Mouse (Mus musculus): ENCODE measurements around the gene Gm20388. TPM values are rescaled to one million over a fixed set of nuclear protein-coding genes. Genes with fewer than 3 reads are reported as not detected.

The Gm20388 gene
- polyA plus RNA-seq, 1 experiment from 2014 or later, result 1.4 TPM

DNA sequence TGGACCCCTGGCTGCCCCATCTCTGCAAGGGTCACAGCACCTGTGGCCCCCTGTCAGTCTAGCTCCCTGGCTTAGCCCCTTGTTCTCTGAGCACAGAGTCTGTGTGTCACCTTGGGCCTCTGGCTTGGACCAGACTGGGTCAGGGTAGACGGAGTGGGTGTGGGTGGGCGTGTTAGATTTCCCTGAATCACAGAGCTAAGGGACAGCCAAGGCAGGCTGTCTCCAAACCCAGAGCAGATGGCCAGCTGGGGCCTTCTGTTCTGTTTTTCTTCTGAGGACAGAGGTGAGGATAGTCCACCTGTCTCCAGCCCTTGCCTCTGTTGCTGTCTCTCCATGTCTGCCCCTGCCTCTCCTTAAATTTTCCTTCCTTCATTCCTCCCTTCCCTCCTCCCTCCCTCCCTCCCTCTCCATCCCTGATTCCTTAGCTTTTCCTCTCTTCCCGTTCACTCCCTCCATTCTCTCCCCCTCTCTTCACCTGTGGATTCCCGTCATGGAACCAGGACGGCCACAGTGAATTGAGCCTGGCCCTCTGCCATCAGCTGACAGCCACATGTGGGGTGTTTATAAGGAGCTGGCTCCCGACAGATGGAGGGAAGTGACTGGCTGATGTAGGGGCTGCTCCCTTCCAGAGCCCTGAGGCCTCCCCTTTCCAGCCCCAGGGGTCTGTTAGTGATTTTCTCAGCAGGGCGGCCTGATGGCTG is 1852.5 kb downstream of the Gm20388 start:
- no peak overlapping the region for H3K4me2 ChIP-seq (ENCODE audit: low read depth, low read length)
- H3K36me3 ChIP-seq (ENCODE audit: control insufficient read depth, insufficient read depth), result no peaks in the 10 kb centered on the region
- ATAC-seq (ENCODE audit: low read depth), result no peak
- H3K4me1 ChIP-seq (ENCODE audit: control insufficient read depth, low read depth, low read length), result no peaks in the 10 kb centered on the region
- H3K27me3 ChIP-seq (ENCODE audit: control insufficient read depth, insufficient read depth, low read depth, low read length), result no peaks in the 10 kb centered on the region
- H3K4me3 ChIP-seq (ENCODE audit: low read depth, low read length), result no peak overlapping the region
- H3K9me3 ChIP-seq (replicated peaks; ENCODE audit: control insufficient read depth, low read length), result no peaks in the 10 kb centered on the region
- H3K9ac ChIP-seq (ENCODE audit: low read depth, low read length), result no peak overlapping the region
- 53% methylated on average over 7 of the region's 7 CpGs for WGBS (ENCODE audit: insufficient replicate concordance)
- no peak overlapping the region for H3K27ac ChIP-seq (ENCODE audit: low read length)

- Histone ChIP-seq H3K36me3 (ENCODE audit: control insufficient read depth, insufficient read depth) (no peaks in the 10 kb centered on the region), H3K4me1 (ENCODE audit: control insufficient read depth, low read depth, low read length) (no peaks in the 10 kb centered on the region), H3K27ac (ENCODE audit: low read length) (no peak overlapping the region), H3K9me3 (replicated peaks; ENCODE audit: control insufficient read depth, low read length) (no peaks in the 10 kb centered on the region), H3K4me3 (ENCODE audit: low read depth, low read length) (no peak overlapping the region), H3K9ac (ENCODE audit: low read depth, low read length) (no peak overlapping the region), H3K4me2 (ENCODE audit: low read depth, low read length) (no peak overlapping the region), H3K27me3 (ENCODE audit: control insufficient read depth, insufficient read depth, low read depth, low read length) (no peaks in the 10 kb centered on the region)
- no peak for ATAC-seq (ENCODE audit: low read depth)
- 60% methylated on average over 9 of the region's 9 CpGs for WGBS (ENCODE audit: insufficient replicate concordance)
Measured at GRCm38 (mm10) chr8:121763700-121764013, 1853.0 kb downstream of the Gm20388 start.

DNA sequence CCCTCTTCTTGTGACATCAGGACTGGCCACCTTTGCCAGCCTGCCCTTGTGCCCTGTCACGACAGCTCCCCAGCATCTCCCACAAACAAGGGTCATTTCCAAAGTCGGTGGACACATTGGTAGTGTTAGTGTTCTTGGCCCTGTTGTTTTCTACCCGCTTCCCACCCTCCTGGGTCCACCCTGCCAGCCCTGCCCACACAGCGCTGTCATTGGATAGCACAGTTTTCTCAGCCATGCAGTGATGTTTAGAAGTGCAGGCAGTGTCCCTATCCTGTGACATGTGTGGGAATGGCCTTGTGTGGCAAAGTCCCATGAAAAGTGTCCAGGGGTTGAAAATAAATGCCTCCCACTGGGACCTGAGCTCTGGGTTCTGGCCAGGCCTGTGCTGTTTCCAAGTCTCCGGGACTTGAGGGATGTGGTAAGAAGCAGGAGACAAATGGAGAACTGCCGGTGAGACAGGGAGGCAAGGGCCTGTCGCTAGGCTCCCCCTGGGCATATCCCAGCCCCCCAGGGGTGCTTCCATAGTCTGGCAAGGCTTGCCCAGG is 1855.0 kb downstream of the Gm20388 start:
- H3K4me1 ChIP-seq (ENCODE audit: control insufficient read depth, low read depth, low read length), result no peaks in the 10 kb centered on the region
- H3K27ac ChIP-seq (ENCODE audit: low read length), result no peak overlapping the region
- no peak overlapping the region for H3K4me2 ChIP-seq (ENCODE audit: low read depth, low read length)
- H3K36me3 ChIP-seq (ENCODE audit: control insufficient read depth, insufficient read depth), result no peaks in the 10 kb centered on the region
- no peak for ATAC-seq (ENCODE audit: low read depth)
- no peaks in the 10 kb centered on the region for H3K9me3 ChIP-seq (replicated peaks; ENCODE audit: control insufficient read depth, low read length)
- 60% methylated on average over 7 of the region's 7 CpGs for WGBS (ENCODE audit: insufficient replicate concordance)
- no peak overlapping the region for H3K9ac ChIP-seq (ENCODE audit: low read depth, low read length)
- no peak overlapping the region for H3K4me3 ChIP-seq (ENCODE audit: low read depth, low read length)
- H3K27me3 ChIP-seq (ENCODE audit: control insufficient read depth, insufficient read depth, low read depth, low read length), result no peaks in the 10 kb centered on the region

- Histone ChIP-seq H3K9ac (ENCODE audit: low read depth, low read length) (no peak overlapping the region), H3K27me3 (ENCODE audit: control insufficient read depth, insufficient read depth, low read depth, low read length) (no peaks in the 10 kb centered on the region), H3K4me3 (ENCODE audit: low read depth, low read length) (no peak overlapping the region), H3K4me1 (ENCODE audit: control insufficient read depth, low read depth, low read length) (no peaks in the 10 kb centered on the region), H3K9me3 (replicated peaks; ENCODE audit: control insufficient read depth, low read length) (no peaks in the 10 kb centered on the region), H3K27ac (ENCODE audit: low read length) (no peak overlapping the region), H3K36me3 (ENCODE audit: control insufficient read depth, insufficient read depth) (no peaks in the 10 kb centered on the region), H3K4me2 (ENCODE audit: low read depth, low read length) (no peak overlapping the region)
- ATAC-seq (ENCODE audit: low read depth), result no peak
- 59% methylated on average over 3 of the region's 3 CpGs for WGBS (ENCODE audit: insufficient replicate concordance)
Measured at GRCm38 (mm10) chr8:121769095-121769494, 1858.5 kb downstream of the Gm20388 start.

DNA sequence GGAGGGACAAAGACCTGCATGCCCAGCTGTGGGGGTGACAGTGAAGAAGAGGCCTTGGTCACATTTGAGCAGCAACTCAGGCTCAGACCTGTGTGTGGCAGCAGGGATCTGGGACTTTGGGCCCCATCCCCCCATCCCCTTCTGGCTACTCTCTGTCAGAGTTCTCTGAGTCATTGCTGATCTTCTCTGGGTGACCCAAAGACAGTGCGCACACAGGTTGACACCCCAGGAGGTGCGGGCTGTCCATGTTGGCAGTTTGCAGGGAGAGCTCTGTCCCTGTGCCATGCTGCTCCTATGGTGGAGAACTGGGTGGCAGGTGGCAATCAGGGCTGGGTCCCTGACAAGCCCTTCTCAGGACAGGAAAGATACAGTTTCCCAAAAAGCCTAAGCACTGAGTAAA is 1859.0 kb downstream of the Gm20388 start:
- H3K9me3 ChIP-seq (replicated peaks; ENCODE audit: control insufficient read depth, low read length), result no peaks in the 10 kb centered on the region
- no peak overlapping the region for H3K9ac ChIP-seq (ENCODE audit: low read depth, low read length)
- no peaks in the 10 kb centered on the region for H3K4me1 ChIP-seq (ENCODE audit: control insufficient read depth, low read depth, low read length)
- no peaks in the 10 kb centered on the region for H3K27me3 ChIP-seq (ENCODE audit: control insufficient read depth, insufficient read depth, low read depth, low read length)
- no peak for ATAC-seq (ENCODE audit: low read depth)
- no peak overlapping the region for H3K4me2 ChIP-seq (ENCODE audit: low read depth, low read length)
- H3K27ac ChIP-seq (ENCODE audit: low read length), result no peak overlapping the region
- WGBS (ENCODE audit: insufficient replicate concordance), result 81% methylated on average over 2 of the region's 2 CpGs
- H3K36me3 ChIP-seq (ENCODE audit: control insufficient read depth, insufficient read depth), result no peaks in the 10 kb centered on the region
- H3K4me3 ChIP-seq (ENCODE audit: low read depth, low read length), result no peak overlapping the region

GRCm38 (mm10) chr8:121770845-121771752 is 1860.5 kb downstream of the Gm20388 start:
- 25% methylated on average over 19 of the region's 19 CpGs for WGBS (ENCODE audit: insufficient replicate concordance)
- Histone ChIP-seq H3K4me2 (ENCODE audit: low read depth, low read length) (no peak overlapping the region), H3K4me3 (ENCODE audit: low read depth, low read length) (no peak overlapping the region), H3K27ac (ENCODE audit: low read length) (no peak overlapping the region), H3K9ac (ENCODE audit: low read depth, low read length) (no peak overlapping the region), H3K27me3 (ENCODE audit: control insufficient read depth, insufficient read depth, low read depth, low read length) (no peaks in the 10 kb centered on the region), H3K36me3 (ENCODE audit: control insufficient read depth, insufficient read depth) (no peaks in the 10 kb centered on the region), H3K4me1 (ENCODE audit: control insufficient read depth, low read depth, low read length) (no peaks in the 10 kb centered on the region), H3K9me3 (replicated peaks; ENCODE audit: control insufficient read depth, low read length) (no peaks in the 10 kb centered on the region)
- ATAC-seq (ENCODE audit: low read depth), result no peak

DNA sequence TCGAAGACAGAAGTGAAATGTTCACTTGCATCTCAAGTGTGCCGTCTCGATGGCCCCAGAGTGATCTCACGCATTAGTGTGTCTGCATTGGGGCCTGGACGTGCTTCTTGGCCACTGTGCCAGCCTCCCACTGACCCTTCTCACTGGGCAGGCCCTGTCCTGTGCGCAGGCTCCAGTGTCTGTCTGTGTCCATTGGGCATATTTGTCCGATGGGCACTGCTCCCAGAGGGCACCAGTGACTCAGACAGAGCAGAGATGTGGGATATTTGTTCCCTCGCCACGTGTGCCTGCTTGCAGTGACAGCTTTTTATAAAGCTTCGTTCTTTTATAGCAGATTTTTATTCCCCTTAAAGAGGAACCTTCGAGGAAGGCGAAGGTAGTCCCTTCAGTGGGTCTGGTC is 1863.2 kb downstream of the Gm20388 start:
- 68% methylated on average over 12 of the region's 12 CpGs for WGBS (ENCODE audit: insufficient replicate concordance)

GRCm38 (mm10) chr8:121782493-121782892 is 1871.9 kb downstream of the Gm20388 start:
- 47% methylated on average over 5 of the region's 5 CpGs for WGBS (ENCODE audit: insufficient replicate concordance)
- no peaks in the 10 kb centered on the region for H3K9me3 ChIP-seq (replicated peaks; ENCODE audit: control insufficient read depth, low read length)
- no peak overlapping the region for H3K27ac ChIP-seq (ENCODE audit: low read length)
- no peak for ATAC-seq (ENCODE audit: low read depth)
- no peak overlapping the region for H3K4me3 ChIP-seq (ENCODE audit: low read depth, low read length)
- H3K4me1 ChIP-seq (ENCODE audit: control insufficient read depth, low read depth, low read length), result no peaks in the 10 kb centered on the region
- H3K36me3 ChIP-seq (ENCODE audit: control insufficient read depth, insufficient read depth), result no peaks in the 10 kb centered on the region
- H3K27me3 ChIP-seq (ENCODE audit: control insufficient read depth, insufficient read depth, low read depth, low read length), result no peaks in the 10 kb centered on the region
- H3K4me2 ChIP-seq (ENCODE audit: low read depth, low read length), result no peak overlapping the region
- no peak overlapping the region for H3K9ac ChIP-seq (ENCODE audit: low read depth, low read length)

More for the DNA sequence above, 1863.2 kb downstream of the Gm20388 start:
- no peaks in the 10 kb centered on the region for H3K9me3 ChIP-seq (replicated peaks; ENCODE audit: control insufficient read depth, low read length)
- H3K36me3 ChIP-seq (ENCODE audit: control insufficient read depth, insufficient read depth), result no peaks in the 10 kb centered on the region
- H3K27me3 ChIP-seq (ENCODE audit: control insufficient read depth, insufficient read depth, low read depth, low read length), result no peaks in the 10 kb centered on the region
- no peak overlapping the region for H3K4me2 ChIP-seq (ENCODE audit: low read depth, low read length)
- no peak overlapping the region for H3K4me3 ChIP-seq (ENCODE audit: low read depth, low read length)
- H3K27ac ChIP-seq (ENCODE audit: low read length), result no peak overlapping the region
- H3K9ac ChIP-seq (ENCODE audit: low read depth, low read length), result no peak overlapping the region
- no peaks in the 10 kb centered on the region for H3K4me1 ChIP-seq (ENCODE audit: control insufficient read depth, low read depth, low read length)
- no peak for ATAC-seq (ENCODE audit: low read depth)

DNA sequence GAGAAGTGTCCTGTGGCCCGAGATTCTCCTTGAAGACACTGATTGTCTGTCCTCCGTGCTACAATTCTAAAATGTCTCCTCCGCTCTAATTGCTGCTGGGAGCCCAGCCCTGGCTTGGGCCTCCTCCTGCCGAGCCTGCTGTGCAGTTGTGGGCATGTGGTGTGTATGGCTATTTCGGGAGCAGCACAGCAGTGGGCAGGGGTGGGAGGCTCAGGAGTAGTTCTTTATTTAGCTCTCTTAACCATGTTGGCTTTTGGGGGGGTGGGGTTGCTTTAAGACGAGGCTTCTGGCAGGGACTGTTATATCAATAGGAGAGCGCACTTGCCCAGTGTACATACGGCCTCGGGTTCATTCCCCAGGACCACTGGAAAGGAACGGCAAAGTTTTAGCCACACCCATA is 1875.9 kb downstream of the Gm20388 start:
- no peak overlapping the region for H3K4me2 ChIP-seq (ENCODE audit: low read depth, low read length)
- H3K27ac ChIP-seq (ENCODE audit: low read length), result no peak overlapping the region
- WGBS (ENCODE audit: insufficient replicate concordance), result 43% methylated on average over 10 of the region's 10 CpGs
- no peaks in the 10 kb centered on the region for H3K27me3 ChIP-seq (ENCODE audit: control insufficient read depth, insufficient read depth, low read depth, low read length)
- no peaks in the 10 kb centered on the region for H3K4me1 ChIP-seq (ENCODE audit: control insufficient read depth, low read depth, low read length)
- H3K9ac ChIP-seq (ENCODE audit: low read depth, low read length), result no peak overlapping the region
- ATAC-seq (ENCODE audit: low read depth), result no peak
- H3K36me3 ChIP-seq (ENCODE audit: control insufficient read depth, insufficient read depth), result no peaks in the 10 kb centered on the region
- H3K4me3 ChIP-seq (ENCODE audit: low read depth, low read length), result no peak overlapping the region
- no peaks in the 10 kb centered on the region for H3K9me3 ChIP-seq (replicated peaks; ENCODE audit: control insufficient read depth, low read length)

Data from liver, embryonic 16.5 days (tissue).